Mouse (Mus musculus): ENCODE data around the gene Tor2a. TPM values are rescaled to one million over a fixed set of nuclear protein-coding genes. Genes with fewer than 3 reads are reported as not detected.

Tor2a gene
- polyA plus RNA-seq, 1 experiment from 2014 or later = 55.8 TPM

DNA sequence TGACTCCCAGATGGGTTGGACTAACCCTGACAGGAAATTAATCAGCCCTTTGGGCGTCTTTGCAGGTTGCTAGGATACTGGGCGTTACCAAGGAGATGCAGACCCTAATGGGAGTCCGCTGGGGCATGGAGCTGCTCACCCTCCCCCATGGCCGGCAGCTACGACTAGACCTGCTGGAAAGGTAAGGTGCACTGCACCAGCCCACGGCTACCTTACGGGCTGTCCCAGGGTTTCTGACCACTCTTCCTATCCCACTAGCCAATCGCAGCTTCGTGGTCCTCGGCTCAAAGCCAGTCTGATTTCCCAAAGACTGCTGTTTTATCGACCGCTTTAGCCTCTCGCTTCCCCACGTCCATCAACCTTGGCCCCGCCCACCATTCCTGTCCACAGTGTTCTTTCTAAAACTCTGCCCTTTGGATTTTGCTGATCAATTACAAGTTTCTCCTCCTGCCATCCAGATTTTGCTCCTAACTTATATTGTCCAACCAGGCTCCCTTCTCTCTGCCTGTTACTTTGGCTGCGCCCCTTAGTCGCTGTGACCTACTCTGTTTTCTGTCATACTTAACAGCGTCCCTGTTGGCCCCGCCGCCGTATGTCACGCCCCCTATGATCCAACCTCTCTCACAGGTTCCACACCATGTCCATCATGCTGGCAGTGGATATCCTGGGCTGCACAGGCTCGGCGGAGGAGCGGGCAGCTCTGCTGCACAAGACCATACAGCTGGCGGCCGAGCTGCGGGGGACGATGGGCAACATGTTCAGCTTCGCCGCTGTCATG lies 6.0 kb upstream of the Tor2a start:
- H3K4me2 ChIP-seq = peak overlapping the region; percentile 60
- peak overlapping the region; percentile 37 for H3K9ac ChIP-seq
- 3% methylated on average over 31 of the region's 31 CpGs for WGBS
- H3K4me3 ChIP-seq = peak overlapping the region; percentile 29
- no peaks in the 10 kb centered on the region for H3K9me3 ChIP-seq (replicated peaks)
- H3K27me3 ChIP-seq = no peaks in the 10 kb centered on the region
- H3K36me3 ChIP-seq (ENCODE audit: poor library complexity, severe bottlenecking) = peaks cover 65% of the 10 kb centered on the region
- H3K4me1 ChIP-seq = peaks cover 22% of the 10 kb centered on the region
- ATAC-seq = peak; percentile 74
- peak overlapping the region; percentile 38; the same call in 1 of the 2 replicates for H3K27ac ChIP-seq

DNA sequence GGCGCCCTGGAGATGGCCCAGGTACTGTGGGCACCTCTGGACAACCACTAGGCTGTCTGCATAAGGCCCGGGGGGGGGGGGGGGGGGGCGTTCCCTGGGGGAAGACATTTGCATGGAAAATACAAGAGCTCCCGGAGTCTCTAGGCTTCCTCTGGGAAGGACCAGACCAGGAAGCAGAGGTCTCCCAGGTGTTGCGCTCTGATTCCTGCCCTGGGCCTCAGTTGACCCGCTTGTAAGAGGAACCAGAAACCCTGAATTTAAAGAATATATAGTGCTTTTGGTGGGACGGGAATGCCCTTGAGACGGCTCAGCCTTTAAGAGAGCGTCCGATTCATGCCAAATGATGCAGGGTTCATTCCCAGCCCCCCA lies 5.4 kb upstream of the Tor2a start:
- Histone ChIP-seq H3K4me2 (peak overlapping the region; percentile 60), H3K9me3 (replicated peaks) (no peaks in the 10 kb centered on the region), H3K36me3 (ENCODE audit: poor library complexity, severe bottlenecking) (peaks cover 59% of the 10 kb centered on the region), H3K9ac (peak overlapping the region; percentile 37), H3K4me1 (peaks cover 23% of the 10 kb centered on the region), H3K27me3 (no peaks in the 10 kb centered on the region), H3K4me3 (peak overlapping the region; percentile 29), H3K27ac (no peak overlapping the region)
- no peak for ATAC-seq
- WGBS = 19% methylated on average over 8 of the region's 10 CpGs

DNA sequence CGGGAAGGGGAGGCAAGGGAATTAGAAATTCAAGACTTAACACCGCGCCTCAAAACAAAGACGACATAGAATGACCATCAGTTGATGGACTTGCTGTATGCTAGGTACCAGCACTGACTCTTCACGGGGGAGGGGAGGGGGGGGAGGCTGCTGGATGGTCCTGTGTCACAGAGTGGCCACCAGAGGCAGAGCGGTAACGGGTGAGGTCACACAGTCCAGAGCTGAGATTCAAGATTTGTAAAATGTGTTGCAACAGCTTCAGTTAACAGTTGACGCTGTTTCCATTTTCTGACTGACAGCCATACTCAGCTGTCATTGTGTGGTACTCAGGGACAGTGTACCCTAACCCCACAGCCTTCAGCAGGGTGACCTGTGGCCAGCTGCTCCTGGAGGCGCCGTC lies 4.9 kb upstream of the Tor2a start:
- ATAC-seq = no peak
- peaks cover 25% of the 10 kb centered on the region for H3K4me1 ChIP-seq
- H3K9ac ChIP-seq = no peak overlapping the region
- H3K27ac ChIP-seq = no peak overlapping the region
- 63% methylated on average over 10 of the region's 10 CpGs for WGBS
- no peaks in the 10 kb centered on the region for H3K27me3 ChIP-seq
- H3K4me2 ChIP-seq = 0 out of 2 replicates have a peak overlapping the region, but pooled peaks have one; percentile 60
- no peak overlapping the region for H3K4me3 ChIP-seq
- peaks cover 54% of the 10 kb centered on the region for H3K36me3 ChIP-seq (ENCODE audit: poor library complexity, severe bottlenecking)
- no peaks in the 10 kb centered on the region for H3K9me3 ChIP-seq (replicated peaks)

DNA sequence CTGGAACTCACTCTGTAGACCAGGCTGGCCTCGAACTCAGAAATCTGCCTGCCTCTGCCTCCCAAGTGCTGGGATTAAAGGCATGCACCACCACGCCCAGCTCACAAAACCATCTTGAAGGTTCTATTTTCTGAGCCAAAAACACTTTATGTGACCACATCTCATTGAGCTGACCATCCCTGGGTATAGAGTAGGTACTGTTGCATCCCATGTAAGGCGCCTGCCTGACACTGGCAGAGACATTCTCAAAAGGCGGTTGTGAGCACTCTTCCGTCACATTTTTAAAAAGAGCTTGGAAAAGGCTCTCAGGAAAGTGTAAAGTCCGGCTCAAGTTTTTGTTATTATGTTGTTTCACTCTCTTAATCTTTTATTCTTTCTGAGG lies 369 bp upstream of the Tor2a start:
- Histone ChIP-seq H3K36me3 (ENCODE audit: poor library complexity, severe bottlenecking) (peaks cover 47% of the 10 kb centered on the region), H3K27me3 (no peaks in the 10 kb centered on the region), H3K4me3 (no peak overlapping the region; the same call in 1 of the 2 replicates), H3K9me3 (replicated peaks) (no peaks in the 10 kb centered on the region), H3K27ac (no peak overlapping the region), H3K4me2 (peak overlapping the region; percentile 32; the same call in 1 of the 2 replicates), H3K4me1 (peaks cover 25% of the 10 kb centered on the region), H3K9ac (no peak overlapping the region)
- peak; percentile 41 for ATAC-seq
- 31% methylated on average over 6 of the region's 6 CpGs for WGBS

DNA sequence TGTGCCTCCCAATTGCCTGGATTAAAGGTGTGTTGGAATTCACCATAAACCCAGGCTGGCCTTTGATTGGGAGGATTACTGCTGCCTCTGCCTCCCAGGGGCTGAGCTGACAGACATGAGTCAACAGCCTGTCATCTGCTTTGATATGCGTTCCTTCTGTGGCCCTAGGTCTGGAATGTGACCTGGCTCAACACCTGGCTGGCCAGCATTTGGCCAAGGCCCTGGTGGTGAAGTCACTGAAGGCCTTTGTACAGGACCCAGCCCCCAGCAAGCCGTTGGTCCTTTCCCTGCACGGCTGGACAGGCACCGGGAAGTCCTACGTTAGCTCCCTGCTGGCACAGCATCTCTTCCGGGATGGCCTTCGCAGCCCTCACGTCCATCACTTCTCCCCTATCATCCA lies 1.5 kb downstream of the Tor2a start:
- H3K4me1 ChIP-seq = peaks cover 19% of the 10 kb centered on the region
- H3K4me3 ChIP-seq = no peak overlapping the region
- ATAC-seq = no peak
- H3K27ac ChIP-seq = peak overlapping the region; percentile 19; the same call in 1 of the 2 replicates
- H3K4me2 ChIP-seq = peak overlapping the region; percentile 61
- 84% methylated on average over 8 of the region's 8 CpGs for WGBS
- no peaks in the 10 kb centered on the region for H3K9me3 ChIP-seq (replicated peaks)
- H3K9ac ChIP-seq = peak overlapping the region; percentile 41
- peaks cover 53% of the 10 kb centered on the region for H3K36me3 ChIP-seq (ENCODE audit: poor library complexity, severe bottlenecking)
- H3K27me3 ChIP-seq = no peaks in the 10 kb centered on the region

DNA sequence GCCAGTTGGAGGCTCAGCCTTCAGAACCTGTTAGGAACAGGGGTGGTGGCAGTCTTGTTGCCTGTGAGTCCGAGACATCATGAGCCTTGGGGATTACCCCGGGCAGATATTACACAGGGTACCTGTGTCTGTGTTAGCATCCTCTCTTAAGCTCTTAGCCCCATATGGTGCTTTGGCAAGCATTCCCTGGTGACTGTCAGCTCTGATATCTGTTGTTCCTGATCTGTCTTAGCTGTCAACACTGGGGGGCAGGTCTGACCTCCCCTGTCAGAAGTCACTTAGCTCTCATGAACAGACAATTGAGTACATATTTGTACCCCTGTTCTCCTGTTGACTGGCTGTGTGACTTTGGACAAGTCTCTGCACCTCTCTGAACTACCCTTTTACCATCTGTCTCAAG lies 2.0 kb downstream of the Tor2a start:
- WGBS = 91% methylated on average over 2 of the region's 2 CpGs
- Histone ChIP-seq H3K4me2 (peak overlapping the region; percentile 61; the same call in 1 of the 2 replicates), H3K4me3 (no peak overlapping the region), H3K9ac (peak overlapping the region; percentile 41), H3K4me1 (peaks cover 19% of the 10 kb centered on the region), H3K27me3 (no peaks in the 10 kb centered on the region), H3K36me3 (ENCODE audit: poor library complexity, severe bottlenecking) (peaks cover 52% of the 10 kb centered on the region), H3K27ac (0 out of 2 replicates have a peak overlapping the region, but pooled peaks have one; percentile 19), H3K9me3 (replicated peaks) (no peaks in the 10 kb centered on the region)
- no peak for ATAC-seq

DNA sequence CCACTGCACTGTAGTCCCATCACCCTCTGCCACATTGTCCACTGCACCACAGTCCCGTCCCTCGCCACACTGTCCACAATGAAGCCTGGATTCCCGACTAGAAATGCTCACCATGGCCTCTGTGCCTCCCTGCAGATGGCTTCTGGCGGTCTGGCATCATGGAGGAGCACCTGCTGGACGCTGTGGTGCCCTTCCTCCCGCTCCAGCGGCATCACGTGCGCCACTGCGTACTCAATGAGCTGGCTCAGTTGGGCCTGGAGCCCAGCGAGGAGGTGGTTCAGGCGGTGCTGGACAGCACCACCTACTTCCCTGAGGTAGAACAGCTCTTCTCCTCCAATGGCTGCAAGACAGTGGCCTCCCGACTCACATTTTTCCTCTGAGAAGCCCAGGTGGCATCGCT lies 4.3 kb downstream of the Tor2a start:
- Histone ChIP-seq H3K27me3 (no peaks in the 10 kb centered on the region), H3K4me2 (no peak overlapping the region), H3K9me3 (replicated peaks) (no peaks in the 10 kb centered on the region), H3K4me3 (no peak overlapping the region), H3K9ac (no peak overlapping the region), H3K4me1 (peaks cover 19% of the 10 kb centered on the region), H3K36me3 (ENCODE audit: poor library complexity, severe bottlenecking) (peaks cover 40% of the 10 kb centered on the region), H3K27ac (no peak overlapping the region)
- ATAC-seq = no peak
- WGBS = 85% methylated on average over 14 of the region's 14 CpGs

DNA sequence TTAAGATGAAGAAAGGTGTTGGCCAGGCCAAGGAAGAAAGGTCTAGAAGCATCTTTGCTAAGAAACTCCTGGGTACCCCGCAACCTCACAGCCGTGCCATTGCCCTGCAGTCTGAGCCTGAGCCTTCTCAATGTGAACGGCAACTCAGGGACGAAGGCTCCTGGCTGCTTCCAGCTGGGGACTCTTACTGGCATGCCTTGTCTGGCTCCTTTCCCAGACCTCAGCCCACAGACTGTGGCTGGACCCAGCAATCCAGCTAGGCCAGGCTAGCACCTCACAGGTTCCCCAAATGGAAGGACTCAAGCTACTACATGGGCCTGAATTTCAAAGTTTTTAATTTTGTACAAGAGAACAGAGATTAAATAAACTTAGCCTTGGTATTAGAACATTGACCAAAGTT lies 4.8 kb downstream of the Tor2a start:
- Histone ChIP-seq H3K27ac (no peak overlapping the region), H3K4me1 (peaks cover 16% of the 10 kb centered on the region), H3K4me2 (no peak overlapping the region), H3K9ac (no peak overlapping the region), H3K27me3 (no peaks in the 10 kb centered on the region), H3K36me3 (ENCODE audit: poor library complexity, severe bottlenecking) (peaks cover 40% of the 10 kb centered on the region), H3K4me3 (no peak overlapping the region), H3K9me3 (replicated peaks) (no peaks in the 10 kb centered on the region)
- no peak for ATAC-seq
- 90% methylated on average over 4 of the region's 4 CpGs for WGBS

DNA sequence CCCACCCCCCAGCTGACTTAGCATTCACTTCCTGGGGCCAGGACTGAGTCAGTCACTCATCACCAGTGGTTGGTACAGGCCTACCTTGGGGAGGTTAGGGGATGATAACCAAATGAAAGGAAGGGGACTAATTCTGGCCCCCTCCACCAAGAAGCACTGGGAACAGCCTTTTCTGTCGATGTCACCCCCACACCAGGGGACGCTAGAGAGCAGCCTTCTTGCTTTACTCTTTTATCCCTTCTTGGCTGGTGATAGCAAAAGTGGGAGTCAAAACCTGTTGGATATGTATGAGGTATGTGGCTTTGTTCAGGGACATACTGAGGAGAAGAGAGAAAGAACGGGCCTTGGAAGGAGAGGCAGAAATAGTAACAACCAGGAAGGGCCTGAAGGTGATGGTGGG lies 6.3 kb downstream of the Tor2a start:
- WGBS = 82% methylated on average over 3 of the region's 3 CpGs
- H3K27me3 ChIP-seq = no peaks in the 10 kb centered on the region
- H3K36me3 ChIP-seq (ENCODE audit: poor library complexity, severe bottlenecking) = peaks cover 40% of the 10 kb centered on the region
- no peaks in the 10 kb centered on the region for H3K9me3 ChIP-seq (replicated peaks)
- H3K4me3 ChIP-seq = no peak overlapping the region
- no peak overlapping the region for H3K27ac ChIP-seq
- H3K4me2 ChIP-seq = no peak overlapping the region
- no peak overlapping the region for H3K9ac ChIP-seq
- peaks cover 8% of the 10 kb centered on the region for H3K4me1 ChIP-seq
- no peak for ATAC-seq

DNA sequence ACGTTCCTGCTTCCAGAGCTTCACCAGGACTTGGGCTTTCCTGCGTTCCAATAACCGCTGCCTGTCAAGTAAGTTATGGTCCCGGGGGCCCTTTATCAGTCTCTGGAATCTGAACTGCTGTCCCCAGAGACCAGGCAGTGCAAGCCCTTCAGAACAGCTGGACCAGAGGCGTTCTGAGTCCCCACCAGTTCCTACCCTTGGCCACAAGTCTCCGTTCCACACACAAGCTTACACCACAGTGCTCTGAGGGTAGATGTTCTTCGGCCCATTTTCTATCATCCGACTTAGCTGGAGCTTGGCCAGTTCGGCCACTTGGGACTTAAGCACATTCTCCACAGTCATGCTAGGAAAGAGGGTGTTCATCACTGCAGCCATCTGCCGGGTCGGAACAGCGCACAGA lies 10.2 kb downstream of the Tor2a start:
- ATAC-seq = no peak
- H3K4me1 ChIP-seq = no peaks in the 10 kb centered on the region
- no peak overlapping the region for H3K4me2 ChIP-seq
- no peak overlapping the region for H3K9ac ChIP-seq
- H3K27ac ChIP-seq = no peak overlapping the region
- peaks cover 16% of the 10 kb centered on the region for H3K36me3 ChIP-seq (ENCODE audit: poor library complexity, severe bottlenecking)
- H3K4me3 ChIP-seq = no peak overlapping the region
- H3K27me3 ChIP-seq = no peaks in the 10 kb centered on the region
- WGBS = 87% methylated on average over 12 of the region's 12 CpGs
- H3K9me3 ChIP-seq (replicated peaks) = no peaks in the 10 kb centered on the region

DNA sequence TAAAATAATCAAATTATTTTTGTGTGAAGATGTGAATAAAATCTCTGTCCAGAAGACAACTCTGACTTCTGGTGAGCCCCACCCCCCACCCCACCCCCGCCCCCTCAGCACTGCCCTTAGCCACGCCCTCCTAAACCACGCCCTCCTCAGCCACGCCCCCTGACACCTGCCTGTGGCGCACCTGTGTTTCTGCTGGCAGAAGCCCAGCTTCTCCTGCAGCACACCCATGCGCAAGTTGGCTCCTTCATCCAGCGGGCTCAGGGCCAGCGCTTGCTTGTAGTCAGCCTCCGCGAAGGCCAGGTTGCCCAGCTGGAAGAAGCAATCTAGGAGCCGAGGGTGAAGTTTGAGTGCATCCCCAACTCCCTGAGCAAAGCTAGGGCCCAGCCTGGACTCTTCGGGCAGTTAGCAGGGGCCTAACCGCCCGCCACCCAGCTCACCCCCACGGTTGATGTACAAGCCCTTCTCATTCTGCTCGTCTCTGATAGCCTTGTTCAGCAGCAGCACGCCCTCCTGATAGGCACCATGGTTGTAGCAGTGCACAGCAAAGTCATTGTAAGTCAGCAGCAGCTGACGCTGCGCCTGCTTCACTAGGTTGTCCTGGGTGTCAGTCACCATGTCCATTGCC lies 11.7 kb downstream of the Tor2a start:
- Histone ChIP-seq H3K4me2 (no peak overlapping the region), H3K9ac (no peak overlapping the region), H3K27ac (no peak overlapping the region), H3K36me3 (ENCODE audit: poor library complexity, severe bottlenecking) (0 out of 2 replicates have a peak, but pooled peaks cover under 1% of the 10 kb centered on the region), H3K9me3 (replicated peaks) (no peaks in the 10 kb centered on the region), H3K4me3 (no peak overlapping the region), H3K27me3 (no peaks in the 10 kb centered on the region), H3K4me1 (no peaks in the 10 kb centered on the region)
- ATAC-seq = no peak
- WGBS = 59% methylated on average over 19 of the region's 19 CpGs

DNA sequence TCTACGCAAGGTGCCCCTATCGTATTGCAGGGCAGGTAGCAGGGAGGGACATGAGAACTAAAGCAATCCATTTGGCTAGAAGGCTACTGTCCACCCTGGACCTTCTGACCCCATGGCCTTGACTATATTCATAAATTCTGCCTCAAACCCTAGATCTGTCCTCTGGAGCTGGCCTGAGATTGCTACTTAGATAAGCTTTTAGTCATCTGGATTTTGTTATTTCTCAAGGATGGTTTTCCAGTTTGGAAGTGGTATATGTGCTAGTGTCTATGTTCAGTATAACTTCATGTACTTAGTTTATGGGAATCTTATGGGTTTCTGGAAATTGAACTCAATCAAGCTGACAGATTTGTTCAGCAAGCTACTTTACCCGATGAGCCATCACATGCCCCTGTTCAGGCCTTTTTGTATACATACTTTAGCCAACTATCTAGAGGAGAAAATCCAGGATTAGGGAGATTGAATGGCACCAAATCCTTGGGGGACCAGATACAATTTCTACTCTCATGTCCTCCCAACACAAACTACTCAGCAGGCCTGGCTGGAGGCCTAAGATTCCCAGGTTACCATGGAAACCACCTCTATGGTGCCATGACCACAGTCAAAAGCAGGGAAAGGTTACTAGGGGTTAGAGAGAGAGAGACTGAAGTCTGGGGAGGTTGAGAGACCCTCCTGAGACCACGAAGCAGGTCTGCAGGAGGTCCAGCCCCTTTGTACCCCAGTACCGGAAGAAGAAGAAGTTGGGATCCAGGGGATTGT lies 12.5 kb downstream of the Tor2a start:
- H3K4me2 ChIP-seq = no peak overlapping the region
- 58% methylated on average over 5 of the region's 5 CpGs for WGBS
- no peak for ATAC-seq
- no peak overlapping the region for H3K4me3 ChIP-seq
- no peak overlapping the region for H3K9ac ChIP-seq
- H3K9me3 ChIP-seq (replicated peaks) = no peaks in the 10 kb centered on the region
- H3K36me3 ChIP-seq (ENCODE audit: poor library complexity, severe bottlenecking) = no peaks in the 10 kb centered on the region
- H3K27me3 ChIP-seq = no peaks in the 10 kb centered on the region
- H3K4me1 ChIP-seq = no peaks in the 10 kb centered on the region
- H3K27ac ChIP-seq = no peak overlapping the region

All from forebrain, embryonic 13.5 days (tissue).